Mouse (Mus musculus): ENCODE results near the gene Dlst.
A peak's percentile ranks its signal among the peaks of the same experiment; 100 is the strongest.
"Not testable (repeated sequence)": the region's sequence is repeated elsewhere in the genome, so short reads cannot be mapped to it uniquely, and the experiment has no call there.

The Dlst gene

DNA sequence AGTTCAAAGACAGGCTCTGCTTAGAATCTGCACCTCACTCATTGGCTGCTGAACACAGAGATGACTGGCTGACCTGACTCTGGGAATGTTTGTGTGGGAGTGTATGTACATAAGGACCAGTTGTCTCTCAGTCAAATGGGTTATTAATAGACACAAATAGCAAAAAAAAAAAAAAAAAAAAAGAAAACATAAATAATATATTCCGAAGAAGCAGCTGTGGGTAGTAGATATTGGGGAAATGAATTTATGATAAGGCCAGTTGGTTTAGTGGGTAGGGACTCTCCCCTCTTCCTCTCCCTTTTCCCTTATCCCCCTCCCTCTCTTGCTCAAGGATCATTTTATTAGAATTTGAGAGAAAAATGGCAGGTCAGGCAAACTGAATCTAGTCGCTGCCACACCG, 3.3 kb downstream of the Dlst start:
- no peak for DNase-seq (ENCODE audit: low spot score)

DNA sequence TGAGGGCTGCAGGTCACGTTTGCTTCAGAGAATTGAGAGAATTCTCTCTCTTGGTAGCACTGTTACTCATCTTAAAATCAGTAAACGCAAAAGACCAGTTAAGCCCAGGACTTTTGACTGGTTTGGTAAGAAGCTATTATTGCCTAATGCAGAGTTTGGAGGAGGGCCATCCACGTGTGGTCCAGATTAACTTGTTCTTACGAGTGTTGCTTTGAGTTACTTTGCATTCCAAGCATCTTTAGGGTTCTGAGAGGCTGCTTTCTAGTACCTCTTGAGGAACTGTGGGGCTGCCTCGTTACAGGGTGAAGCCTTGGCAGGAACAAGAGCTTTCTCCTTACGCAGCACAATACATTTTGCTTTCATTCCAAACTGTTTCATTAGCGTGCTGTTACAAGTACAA, 5.0 kb downstream of the Dlst start:
- no peak for DNase-seq (ENCODE audit: low spot score)

DNA sequence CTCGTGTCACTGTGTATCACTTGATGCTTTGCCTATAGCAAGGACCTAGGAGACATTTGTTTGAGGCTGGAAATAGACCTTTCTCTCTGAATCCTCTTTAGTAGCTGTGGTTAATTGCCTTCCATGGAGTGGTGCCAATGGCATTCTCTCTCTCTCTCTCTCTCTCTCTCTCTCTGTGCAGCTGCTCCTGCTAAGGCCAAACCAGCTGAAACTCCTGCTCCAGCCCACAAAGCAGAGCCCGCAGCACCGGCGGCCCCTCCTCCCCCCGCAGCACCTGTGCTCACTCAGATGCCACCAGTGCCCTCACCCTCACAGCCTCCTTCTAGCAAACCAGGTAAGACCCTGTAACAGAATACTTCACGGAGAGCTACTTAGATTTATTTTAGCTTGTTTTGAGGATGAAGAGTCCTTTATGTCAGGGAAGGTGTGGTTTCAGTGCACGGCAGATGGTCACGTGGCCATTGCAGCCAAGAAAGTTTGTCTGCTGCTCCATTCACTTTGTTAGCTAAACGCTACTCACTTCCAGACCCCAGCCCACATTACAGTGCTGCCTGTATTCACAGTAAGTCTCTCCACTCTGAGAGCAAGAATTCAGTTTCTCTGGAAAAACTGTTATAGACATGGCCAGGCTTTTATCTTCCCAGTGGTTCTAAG, 11.3 kb downstream of the Dlst start:
- DNase-seq (ENCODE audit: low spot score): no peak

DNA sequence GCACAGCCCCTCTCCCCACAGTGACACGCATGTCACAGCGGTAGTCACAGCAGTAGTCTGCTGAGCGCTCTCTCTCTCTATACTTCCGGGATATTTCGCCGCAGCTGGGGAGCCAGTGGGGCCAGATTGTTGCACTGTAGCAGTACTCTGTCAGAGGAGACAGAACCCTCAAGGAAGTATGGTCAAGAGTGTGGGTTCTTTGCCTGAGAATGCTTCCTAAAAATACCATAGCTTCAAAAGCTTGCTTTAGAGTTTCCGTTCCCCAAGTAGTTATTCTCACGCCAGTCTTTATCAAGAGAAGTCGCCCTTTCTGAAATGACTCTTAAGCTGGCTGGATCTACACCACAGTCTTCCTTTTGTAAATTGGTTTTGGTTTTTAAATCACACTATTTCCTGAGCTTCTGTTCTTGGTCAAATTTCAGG, 12.5 kb downstream of the Dlst start:
- no peak for DNase-seq (ENCODE audit: low spot score)

DNA sequence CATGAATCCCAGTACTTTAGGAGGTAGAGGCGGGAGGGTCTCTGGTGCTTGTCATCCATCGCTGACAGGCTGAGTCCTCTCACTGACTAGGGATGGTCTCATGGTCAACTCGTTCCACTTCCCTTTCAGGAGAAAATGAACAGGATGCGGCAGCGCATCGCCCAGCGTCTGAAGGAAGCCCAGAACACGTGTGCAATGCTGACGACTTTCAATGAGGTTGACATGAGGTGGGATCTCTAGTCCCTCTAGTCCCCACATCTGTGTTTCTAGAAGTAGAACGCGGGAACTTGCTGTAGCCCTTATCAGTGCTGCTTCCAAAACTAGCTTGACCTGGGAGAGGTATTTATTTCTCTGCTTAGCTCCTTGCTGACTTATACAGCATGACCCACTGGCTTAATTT, 13.0 kb downstream of the Dlst start:
- no peak for DNase-seq (ENCODE audit: low spot score)

DNA sequence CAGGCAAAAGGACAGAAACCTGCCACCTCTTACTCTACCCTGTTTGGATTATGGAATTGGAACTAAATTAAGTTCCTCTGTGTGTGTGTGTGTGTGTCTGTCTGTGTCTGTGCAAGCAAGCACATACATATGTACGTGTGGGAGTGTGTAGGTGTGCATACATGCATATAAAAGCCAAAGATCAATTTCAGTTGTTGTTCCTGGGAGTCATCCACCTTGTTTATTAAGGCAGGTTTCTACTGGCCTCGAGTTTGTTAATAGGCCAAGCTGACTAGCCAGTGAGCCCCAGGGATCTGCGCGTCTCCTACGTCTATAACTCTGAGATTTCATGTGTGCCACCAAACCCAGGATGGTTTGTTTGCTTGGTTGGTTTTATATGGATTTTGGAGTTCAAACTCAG, 14.1 kb downstream of the Dlst start:
- no peak for DNase-seq (ENCODE audit: low spot score)

DNA sequence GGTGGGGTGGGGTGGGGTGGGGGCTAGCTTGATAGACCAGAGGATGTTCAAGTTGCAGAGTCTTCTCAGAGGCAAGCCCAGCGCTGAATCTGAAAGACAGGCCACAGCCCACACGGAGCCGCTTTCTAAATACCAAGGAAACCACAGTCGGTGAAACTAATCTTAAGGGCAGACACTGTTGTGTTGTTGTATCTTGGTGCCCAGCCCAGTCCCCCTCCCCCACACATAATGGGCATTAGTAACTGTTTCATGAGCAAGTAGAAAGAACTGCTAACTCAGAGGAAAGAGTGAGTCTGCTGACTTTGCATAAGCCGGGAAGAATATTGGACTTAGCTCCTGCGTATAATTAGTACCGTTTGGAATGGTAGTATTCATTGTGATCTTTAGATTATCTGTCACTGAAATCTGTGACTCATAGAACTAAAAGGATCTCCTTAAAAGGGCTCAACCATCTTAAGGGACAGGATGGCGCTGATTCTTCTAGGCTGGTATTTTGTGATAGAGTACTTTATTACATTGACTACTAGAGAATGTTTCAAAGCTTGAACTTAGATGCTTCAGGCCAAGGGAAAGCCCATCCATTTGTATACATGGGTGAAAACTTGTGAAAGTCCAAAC, 16.5 kb downstream of the Dlst start:
- no peak for DNase-seq (ENCODE audit: low spot score)

DNA sequence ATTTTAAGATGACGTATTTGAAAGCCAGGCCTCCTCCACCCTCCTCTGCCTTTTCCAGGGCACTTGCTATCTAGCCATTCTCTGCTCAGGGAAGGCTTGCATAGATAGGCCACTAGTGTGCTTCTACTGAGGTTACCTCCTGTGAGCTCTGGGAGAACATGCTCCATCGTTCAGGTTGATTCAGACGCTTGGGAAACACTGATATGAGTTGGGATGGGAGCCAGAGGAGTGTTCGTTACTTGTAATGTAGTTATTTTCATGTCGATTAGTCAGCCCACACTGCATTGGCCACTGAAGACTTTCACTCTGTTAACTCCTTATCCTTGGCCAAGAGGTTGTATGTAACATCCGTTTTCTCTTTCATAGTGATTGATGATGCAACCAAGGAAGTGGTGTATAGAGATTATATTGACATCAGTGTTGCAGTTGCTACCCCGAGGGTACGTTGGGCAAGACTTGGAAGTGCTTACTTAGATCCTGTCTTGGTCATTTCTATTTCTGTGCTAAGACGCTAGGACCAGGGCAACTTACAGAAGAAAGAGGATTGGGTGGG, 18.9 kb downstream of the Dlst start:
- DNase-seq (ENCODE audit: low spot score): no peak

DNA sequence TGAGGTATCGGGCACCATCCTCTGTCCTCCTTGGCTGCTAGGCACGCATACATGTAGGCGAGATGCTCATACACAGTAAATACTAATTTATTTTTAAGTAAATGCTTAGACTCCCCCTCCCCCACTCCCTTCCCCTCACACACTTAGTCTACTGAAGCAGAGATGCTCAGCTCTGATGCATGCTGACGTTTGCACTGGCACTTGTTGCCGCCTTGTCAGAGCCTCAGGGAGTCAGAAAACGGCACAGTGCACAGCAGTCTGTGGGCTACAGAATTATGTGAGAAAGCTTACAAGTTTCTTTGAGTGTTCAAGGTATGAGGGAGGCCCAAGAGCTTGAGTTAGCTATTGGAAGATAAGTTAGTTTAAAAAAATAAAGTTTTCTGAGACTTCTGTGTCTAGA, 20.7 kb downstream of the Dlst start:
- no peak for DNase-seq (ENCODE audit: low spot score)

DNA sequence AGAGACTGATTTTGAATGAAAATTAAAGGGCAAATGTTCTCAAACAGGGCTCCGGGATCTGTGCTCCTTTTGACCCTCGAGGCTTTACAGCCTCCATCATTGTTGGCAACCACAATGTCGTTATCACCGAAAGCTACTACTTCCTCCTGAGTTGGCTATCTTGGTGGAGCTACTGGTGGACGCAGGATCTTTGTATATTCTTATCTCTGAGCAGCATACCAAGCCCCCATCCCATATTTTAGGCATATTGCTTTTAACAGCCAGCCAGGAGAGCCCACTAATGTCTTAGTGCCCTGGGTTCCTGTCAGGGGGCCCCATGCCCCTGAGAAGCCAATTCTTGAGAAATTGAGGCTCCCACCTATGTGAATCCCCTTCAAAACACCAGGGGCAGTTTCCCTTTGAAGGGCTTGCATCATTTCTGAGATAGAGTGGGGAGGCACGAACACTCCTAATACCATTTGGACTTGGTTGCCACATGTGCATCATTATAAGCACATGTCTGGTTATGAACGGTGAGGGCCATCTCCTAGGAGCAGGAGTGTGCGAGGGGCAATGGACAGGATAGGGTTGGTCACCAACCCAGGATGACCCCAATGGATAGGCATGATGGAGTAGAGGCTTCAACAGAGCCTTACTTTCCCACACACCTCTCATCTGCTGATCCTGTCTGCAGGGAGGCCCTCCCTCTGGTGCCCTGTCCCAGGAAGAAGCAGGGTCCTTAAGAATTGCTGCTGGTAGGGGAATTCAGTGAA, 23.6 kb downstream of the Dlst start:
- no peak for DNase-seq (ENCODE audit: low spot score)

DNA sequence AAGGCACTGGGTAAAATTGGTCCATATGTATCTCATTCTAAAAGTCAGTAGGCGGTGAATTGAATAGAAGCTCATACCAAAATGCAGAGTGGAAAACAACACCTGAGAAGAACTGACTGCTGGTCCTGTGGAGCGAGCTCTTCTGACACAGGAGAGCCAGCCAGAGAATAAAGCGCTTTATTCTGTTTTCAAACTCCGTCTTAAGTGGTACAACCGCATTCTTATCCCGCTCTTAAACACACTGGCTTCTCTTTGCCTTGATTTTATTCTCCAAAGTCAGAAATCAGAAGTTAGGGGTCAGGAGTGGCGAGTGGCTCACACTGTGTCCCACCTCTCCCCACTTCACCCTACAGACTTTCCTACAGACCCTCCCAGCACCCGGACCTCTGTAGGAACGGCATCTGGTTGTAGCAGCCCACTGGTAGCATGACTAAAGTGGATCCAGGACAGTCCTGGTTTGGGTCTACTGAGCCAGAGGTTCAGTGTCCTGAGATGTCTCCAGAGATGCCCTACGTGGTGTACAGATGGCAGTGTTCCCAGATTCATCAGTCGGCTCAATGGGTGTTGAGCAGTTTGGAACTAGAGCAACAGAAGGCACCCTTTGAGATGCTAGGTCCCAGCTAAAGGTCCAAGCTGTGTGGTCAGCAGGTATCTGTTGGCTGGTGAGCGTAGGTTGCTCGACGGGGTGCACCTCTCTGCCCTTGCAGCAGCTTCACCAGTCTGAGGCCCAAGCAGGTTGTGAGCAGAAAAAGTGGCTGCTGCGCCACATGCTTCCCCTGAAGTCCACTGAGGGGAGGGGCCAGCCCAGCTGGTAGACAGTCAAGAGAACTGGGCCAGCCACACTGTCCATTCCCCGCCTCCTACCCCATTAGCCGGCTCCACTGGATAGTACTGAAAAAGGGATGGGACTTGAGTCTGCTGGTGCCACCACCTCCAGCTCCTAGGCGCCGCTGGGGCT, 25.2 kb downstream of the Dlst start:
- no peak for DNase-seq (ENCODE audit: low spot score)

DNA sequence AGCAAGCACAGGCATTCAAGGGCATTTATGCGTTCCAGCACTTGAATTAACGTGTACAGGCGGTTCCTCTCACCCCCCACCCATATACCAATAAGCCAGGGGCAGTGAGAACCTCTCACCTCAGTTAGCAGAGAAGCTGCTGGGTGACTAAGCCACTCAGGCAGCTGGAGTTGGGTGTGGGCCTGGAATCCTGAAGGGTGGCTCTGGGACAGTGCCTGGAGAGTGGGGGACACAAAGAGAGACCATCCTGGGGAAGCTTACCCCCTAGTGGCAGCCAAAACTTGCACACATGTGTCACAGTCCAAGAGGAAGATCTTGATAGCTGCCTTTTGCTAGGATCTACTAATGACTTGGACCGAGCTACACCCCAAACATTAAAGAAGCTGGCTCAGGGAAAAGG, 26.0 kb downstream of the Dlst start:
- DNase-seq (ENCODE audit: low spot score): no peak

DNA sequence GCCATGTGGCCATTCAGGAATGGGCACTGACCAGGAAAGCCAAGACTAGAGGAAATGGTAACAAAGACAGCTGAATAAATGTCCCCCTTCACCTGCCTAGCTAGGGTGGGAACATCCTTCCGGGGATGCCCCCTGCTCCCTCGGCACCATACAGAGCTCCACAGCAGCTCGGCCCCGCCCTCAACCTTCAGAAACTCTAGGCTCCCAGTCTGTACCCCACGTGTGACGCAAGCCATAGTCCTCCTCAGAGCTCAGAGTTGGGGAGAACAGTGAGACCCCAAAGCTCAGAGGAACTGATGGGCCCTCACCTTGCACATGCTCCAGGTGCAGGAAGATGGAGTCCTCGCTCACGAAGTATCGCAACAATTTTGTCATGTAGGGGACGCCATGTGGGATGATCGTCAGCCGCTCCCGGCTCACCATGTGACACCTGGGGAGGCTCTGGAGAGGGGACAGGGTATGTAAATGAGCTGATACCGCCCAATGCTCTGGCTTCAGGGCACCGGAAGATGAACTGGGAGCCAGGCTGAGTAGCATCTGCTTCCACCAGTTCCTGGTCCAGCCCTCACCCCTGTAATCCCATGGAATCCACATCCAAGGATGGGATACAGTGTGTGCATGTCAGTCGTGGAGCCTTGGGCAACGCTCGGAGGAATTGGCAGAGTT, 29.5 kb downstream of the Dlst start:
- DNase-seq (ENCODE audit: low spot score): no peak

DNA sequence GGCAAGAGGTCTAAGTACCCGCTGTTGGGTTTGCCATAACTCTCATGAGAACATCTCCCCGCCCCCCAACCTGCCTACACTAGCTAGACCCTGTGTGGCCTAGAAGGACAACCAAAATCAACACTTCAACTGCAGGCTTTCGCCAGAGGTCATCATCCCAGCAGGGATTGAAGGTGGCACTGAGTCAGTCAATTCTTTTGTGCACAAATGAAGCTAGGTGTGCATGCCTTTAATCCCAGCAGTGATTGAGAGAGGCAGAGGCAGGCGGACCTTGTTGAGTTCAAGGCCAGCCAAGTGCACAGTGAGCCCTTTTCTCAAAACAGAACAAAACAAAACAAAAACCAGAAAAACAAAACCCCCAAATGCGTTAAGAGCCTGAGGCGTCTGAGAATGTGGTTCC, 30.5 kb downstream of the Dlst start:
- DNase-seq (ENCODE audit: low spot score): no peak

DNA sequence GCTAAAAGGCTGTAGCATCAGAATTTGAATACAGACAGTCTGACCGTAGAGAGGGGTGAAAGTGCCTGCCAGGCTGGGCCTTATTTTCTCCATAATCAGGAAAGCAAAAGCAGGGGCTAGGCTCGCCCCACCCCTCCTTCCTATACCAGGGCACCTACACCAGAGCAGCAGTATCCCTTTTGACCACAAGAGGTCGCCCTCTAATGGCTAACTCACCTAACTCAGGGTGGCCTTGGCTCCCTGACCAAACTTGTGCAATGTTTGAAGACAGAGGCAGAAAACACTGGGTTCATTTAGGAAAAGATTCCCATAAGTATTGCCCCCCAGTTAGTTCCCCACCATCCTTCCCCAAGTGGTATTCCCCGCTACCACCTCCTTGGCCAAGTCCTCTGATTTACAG, 32.2 kb downstream of the Dlst start:
- peak; percentile 48 for DNase-seq (ENCODE audit: low spot score)

DNA sequence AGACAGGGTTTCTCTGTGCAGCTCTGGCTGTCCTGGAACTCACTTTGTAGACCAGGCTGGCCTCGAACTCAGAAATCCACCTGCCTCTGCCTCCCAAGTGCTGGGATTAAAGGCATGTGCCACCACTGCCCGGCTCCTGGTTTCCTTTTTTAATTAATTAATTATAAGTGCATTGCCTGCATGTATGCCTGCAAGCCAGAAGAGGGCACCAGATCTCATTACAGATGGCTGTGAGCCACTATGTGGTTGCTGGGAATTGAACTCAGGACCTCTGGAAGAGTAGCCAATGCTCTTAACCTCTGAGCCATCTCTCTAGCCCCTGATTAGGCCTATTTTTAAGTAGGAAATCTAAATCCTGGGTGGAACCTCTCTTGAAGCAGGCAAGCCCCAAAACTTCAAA, 33.6 kb downstream of the Dlst start:
- not testable (repeated sequence) for DNase-seq (ENCODE audit: low spot score)

DNA sequence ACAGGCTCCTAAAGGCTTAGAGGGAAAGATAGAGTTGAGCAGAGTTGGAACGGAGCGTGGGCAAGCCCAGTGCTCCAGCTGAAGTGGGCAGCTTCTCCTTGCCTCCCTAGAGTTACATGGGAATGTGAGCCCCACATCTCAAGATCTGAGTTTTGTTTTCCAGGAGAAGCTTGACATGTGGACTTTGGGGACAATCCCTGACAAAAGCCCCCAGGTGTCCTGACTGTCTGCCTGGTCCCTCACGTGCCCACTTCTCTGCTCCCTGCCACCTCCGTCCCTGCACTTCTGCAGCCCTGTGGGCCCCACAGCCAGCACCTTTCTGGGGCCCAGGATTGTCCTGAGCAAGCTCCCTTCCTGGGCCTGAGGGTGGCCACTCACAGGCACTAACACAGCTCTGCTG, 34.2 kb downstream of the Dlst start:
- no peak for DNase-seq (ENCODE audit: low spot score)

DNA sequence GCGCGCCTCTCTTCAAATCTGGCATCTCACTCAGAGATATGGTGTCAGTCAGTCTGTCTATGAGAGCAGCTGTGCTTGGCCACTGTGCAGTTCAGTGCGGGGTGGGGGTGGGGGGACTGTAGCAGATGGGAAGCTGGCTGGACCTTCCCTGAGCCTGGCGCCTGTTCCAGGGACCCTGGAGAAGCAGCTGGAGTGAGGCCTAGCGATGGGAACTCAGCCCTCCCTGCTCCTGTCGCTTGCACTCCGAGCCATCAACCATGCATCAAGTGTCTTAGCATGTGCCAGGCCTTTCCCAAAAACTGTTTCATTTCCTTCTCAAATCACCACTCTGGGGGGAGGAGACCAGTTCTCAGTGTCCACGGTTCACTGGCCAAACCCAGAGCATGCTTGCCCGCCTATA, 35.0 kb downstream of the Dlst start:
- DNase-seq (ENCODE audit: low spot score): no peak

DNA sequence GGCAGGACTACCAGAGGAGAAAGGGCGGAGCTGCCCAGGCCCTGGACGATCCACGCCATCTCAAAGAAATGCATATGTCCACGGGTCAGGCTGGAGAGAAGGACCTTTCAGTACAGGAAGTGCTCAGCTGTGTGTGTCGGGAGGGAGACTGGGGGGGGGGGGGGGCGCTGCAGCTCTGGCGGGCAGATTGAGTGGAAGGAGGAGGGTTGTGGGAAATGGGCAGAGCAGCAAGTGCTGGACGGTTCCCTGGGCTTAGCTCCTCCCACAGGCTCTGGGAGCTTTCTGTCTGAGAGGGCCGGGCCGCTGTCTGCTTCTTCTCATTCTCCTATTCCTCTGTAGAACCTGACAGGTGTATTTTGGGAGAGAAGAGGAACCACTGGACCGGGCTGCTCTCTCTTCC, 35.7 kb downstream of the Dlst start:
- no peak for DNase-seq (ENCODE audit: low spot score)

DNA sequence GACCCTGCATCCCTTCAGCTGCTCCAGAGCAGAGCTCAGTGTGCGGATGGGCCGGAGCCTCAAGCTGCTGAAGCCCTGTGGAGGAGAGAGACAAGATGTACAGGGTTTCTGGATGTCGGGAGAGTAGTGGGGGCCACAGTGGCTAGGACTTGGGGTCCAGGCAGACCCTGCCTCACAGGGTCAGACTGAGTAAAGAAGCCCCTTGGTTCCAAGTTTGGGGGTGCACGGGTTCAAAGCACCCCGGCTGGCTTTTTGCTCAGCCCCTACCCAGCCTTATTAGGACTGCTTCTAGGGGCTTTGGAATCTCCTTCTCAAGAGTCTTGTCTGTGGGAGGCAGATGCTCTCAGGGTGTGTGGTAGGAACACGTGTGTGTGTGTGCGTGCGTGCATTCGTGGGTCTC, 36.2 kb downstream of the Dlst start:
- DNase-seq (ENCODE audit: low spot score): no peak

DNA sequence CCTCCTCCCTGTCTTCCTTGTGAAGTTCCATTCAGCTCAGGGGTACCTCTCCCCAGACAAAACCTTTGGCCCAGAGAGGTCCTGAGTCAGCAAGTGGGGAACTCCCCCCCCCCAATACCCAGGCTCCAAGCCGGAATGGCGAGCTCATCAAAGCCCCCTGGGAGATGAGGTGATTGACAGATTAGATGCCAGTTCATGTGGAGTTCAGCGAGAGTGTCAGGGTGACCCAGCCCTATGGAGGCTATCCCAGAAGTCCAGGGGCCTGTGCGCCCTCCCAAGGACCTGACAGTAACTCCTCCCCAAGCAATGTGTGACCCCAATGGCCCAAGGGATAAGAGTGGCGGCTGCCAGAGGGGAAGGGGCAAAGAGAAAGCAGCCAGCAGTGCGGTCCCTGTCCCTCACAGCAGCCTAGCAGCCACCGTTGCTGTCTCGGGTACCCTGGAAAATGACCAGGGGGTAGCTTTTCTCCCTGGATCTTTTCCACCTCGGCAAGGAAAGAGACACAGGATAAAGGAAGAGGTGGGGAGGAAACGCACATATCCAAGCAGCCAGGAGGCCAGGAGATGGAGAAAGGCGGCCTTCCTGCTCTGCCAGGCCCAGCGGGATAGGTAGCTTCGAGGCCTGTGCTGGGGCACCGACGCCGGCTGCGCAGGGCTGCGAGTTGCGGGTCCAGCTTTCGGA, 39.8 kb downstream of the Dlst start:
- no peak for DNase-seq (ENCODE audit: low spot score)

All from urinary bladder, postnatal 10 days (tissue).